Mouse (Mus musculus): Measurements from ENCODE around the gene Igf2bp3.

- TF ChIP-seq EP300 (optimal IDR thresholded peaks at IDR 0.05), result no peak
- no peak for TF ChIP-seq CTCF (IDR thresholded peaks at IDR 0.05; ENCODE audit: low read depth)
These were observed 140.7 kb downstream of the Igf2bp3 start for GRCm38 (mm10) chr6:49074117-49074490.
